Mouse (Mus musculus): Measurements from ENCODE around the gene Zfp444.
"Not testable (repeated sequence)": the region's sequence is repeated elsewhere in the genome, so short reads cannot be mapped to it uniquely, and the experiment has no call there.

Gene Zfp444

GRCm38 (mm10) chr7:6214691-6215090, 42.7 kb downstream of the Zfp444 start:
- DNase-seq (ENCODE audit: low read depth), result not testable (repeated sequence)

- DNase-seq (ENCODE audit: low read depth), result no peak
Observed at GRCm38 (mm10) chr7:6220147-6220546, 48.1 kb downstream of the Zfp444 start.

GRCm38 (mm10) chr7:6221978-6222377, 50.0 kb downstream of the Zfp444 start, which contains the start of gene Zscan5b:
Gene Zscan5b, plus strand, starts transcription at chr7:6222278.
- DNase-seq (ENCODE audit: low read depth), result no peak

GRCm38 (mm10) chr7:6228491-6228890, 56.5 kb downstream of the Zfp444 start:
- peak; percentile 53 for DNase-seq (ENCODE audit: low read depth)

GRCm38 (mm10) chr7:6239787-6240186, 67.8 kb downstream of the Zfp444 start:
- DNase-seq (ENCODE audit: low read depth), result no peak

- peak; percentile 60 for DNase-seq (ENCODE audit: low read depth)
Observed at GRCm38 (mm10) chr7:6240841-6241425, 68.9 kb downstream of the Zfp444 start.
